Mouse (Mus musculus) kidney, embryonic 16.5 days (tissue): ENCODE results near the gene Cers6. TPM values are rescaled to one million over a fixed set of nuclear protein-coding genes. Genes with fewer than 3 reads are reported as not detected.
A peak's percentile ranks its signal among the peaks of the same experiment; 100 is the strongest.

Experiments used
- ATAC-seq: fragments of 200-750 bp; cut with Nextera tagmentation; 2 replicates; pipeline ENCODE4 v1.8.0; 2017; ENCODE audit warnings: moderate TSS enrichment; ENCODE audit not compliant: low FRiP score, low TSS enrichment
- H3K27ac ChIP-seq: fragments of 300-500 bp; sonication (generic); 2 replicates; pipeline ENCODE4 v1.5.1; 2014; ENCODE audit warnings: low read length
- H3K27me3 ChIP-seq: fragments of 300-500 bp; sonication (generic); 2 replicates; pipeline ENCODE4 v1.6.1; 2014; ENCODE audit warnings: low read length, control low read depth, mixed read lengths; ENCODE audit not compliant: insufficient read depth
- H3K36me3 ChIP-seq: fragments of 300-500 bp; sonication (generic); 2 replicates; pipeline ENCODE4 v1.6.1; 2014; ENCODE audit warnings: low read length, control low read depth, mixed read lengths; ENCODE audit not compliant: insufficient read depth
- H3K4me1 ChIP-seq: fragments of 300-500 bp; sonication (generic); 2 replicates; pipeline ENCODE4 v1.6.1; 2014; ENCODE audit warnings: low read length, control low read depth, mixed read lengths; ENCODE audit not compliant: insufficient read depth
- H3K4me2 ChIP-seq: fragments of 300-500 bp; sonication (generic); replicated peaks from 2 replicates; pipeline ENCODE4 v1.6.1; 2014; ENCODE audit warnings: low read depth, low read length
- H3K4me3 ChIP-seq: fragments of 300-500 bp; sonication (generic); 2 replicates; pipeline ENCODE4 v1.5.1; 2014; ENCODE audit warnings: mild to moderate bottlenecking, low read length
- H3K9ac ChIP-seq: fragments of 300-500 bp; sonication (generic); replicated peaks from 2 replicates; pipeline ENCODE4 v1.6.1; 2014; ENCODE audit warnings: low read length
- H3K9me3 ChIP-seq: fragments of 300-500 bp; sonication (generic); 2 replicates; pipeline ENCODE4 v1.6.1; 2016; ENCODE audit warnings: low read length, control low read depth
- WGBS: fragments of 180-500 bp; shearing (Covaris S2); extraction: QIAGEN DNeasy Blood & Tissue Kit; methylation state at CpG from one replicate; pipeline ENCODE4 v1.1.7; 2014; 5-methylcytosine and 5-hydroxymethylcytosine counted together
- polyA plus RNA-seq: library from polyadenylated mRNA; unstranded; fragments of >200 nt; fragmentation: Nextera tagmentation; extraction: Ambion mirVana; gene quantifications from 2 replicates; pipeline ENCODE4 v1.2.1, GENCODE M21; 2015

Cers6 gene
- polyA plus RNA-seq, 1 experiment from 2014 or later = 29.2 TPM

DNA sequence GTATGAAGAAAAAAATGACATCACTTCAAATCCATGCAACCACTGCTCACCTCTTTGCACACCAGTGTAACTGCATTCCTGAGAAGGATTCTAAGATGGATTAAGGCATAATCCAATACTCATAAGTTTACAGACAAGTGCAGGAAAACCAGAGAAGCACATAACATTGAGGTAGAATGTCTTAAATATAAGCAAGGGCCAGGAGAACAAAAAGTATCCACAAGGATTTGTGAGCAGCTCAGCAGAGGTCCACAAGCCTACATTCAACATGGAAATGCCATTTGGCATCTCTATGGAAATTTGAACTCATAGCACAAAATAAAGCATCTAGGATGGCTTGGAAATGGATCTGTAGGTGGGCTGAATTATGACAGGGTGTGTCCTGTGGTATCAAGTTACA, 234.6 kb downstream of the Cers6 start:
- Histone ChIP-seq H3K9ac (no peak overlapping the region), H3K4me2 (no peak overlapping the region), H3K36me3 (no peaks in the 10 kb centered on the region), H3K9me3 (no peaks in the 10 kb centered on the region), H3K27ac (no peak overlapping the region), H3K27me3 (no peaks in the 10 kb centered on the region), H3K4me1 (no peaks in the 10 kb centered on the region), H3K4me3 (no peak overlapping the region)
- no peak for ATAC-seq

DNA sequence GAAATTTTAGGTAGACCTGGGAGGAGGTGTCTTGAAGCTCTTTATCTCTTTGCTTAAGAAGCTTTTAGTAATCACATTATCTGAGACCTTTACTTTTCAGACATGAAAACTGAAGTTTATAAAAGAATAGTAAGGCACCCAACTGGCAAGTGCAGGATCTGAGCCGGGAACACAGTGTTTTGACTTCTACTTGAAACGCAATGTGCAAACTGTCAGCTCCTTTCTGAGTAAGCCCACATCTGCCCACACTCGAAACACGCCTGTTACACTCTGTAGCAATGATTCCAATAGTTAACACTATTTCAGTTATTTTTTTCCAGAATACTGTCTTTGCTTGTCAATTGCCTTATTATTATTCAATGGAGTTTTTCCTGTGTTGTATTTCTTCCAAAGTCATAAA, 235.6 kb downstream of the Cers6 start:
- Histone ChIP-seq H3K4me2 (no peak overlapping the region), H3K4me3 (no peak overlapping the region), H3K27ac (no peak overlapping the region), H3K9me3 (no peaks in the 10 kb centered on the region), H3K4me1 (no peaks in the 10 kb centered on the region), H3K27me3 (no peaks in the 10 kb centered on the region), H3K36me3 (no peaks in the 10 kb centered on the region), H3K9ac (no peak overlapping the region)
- 92% methylated on average over 4 of the region's 4 CpGs for WGBS
- no peak for ATAC-seq

GRCm38 (mm10) chr2:69097526-69097925, 236.3 kb downstream of the Cers6 start:
- Histone ChIP-seq H3K9ac (no peak overlapping the region), H3K9me3 (no peaks in the 10 kb centered on the region), H3K36me3 (no peaks in the 10 kb centered on the region), H3K27ac (no peak overlapping the region), H3K27me3 (no peaks in the 10 kb centered on the region), H3K4me3 (no peak overlapping the region), H3K4me1 (no peaks in the 10 kb centered on the region), H3K4me2 (no peak overlapping the region)
- 82% methylated on average over 2 of the region's 2 CpGs for WGBS
- ATAC-seq = no peak

DNA sequence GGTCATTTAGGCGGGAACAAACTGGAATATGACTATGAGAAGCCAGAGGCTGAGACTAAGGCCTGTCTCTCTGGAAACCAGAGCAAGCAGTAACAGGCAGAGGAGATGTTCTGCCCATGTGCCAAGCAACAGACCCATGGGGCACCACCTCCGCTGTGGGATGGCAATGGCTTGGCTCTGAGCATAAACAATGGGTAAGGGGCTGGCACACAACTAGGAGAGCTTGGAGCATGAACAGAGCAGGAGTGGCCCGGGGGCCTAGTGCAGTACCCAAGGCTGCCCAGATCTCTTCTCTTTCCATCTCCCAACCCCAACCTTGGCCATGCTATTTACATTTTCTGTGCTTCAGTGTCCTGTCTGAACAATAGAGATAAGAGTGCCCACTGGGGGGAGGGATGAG, 237.5 kb downstream of the Cers6 start:
- Histone ChIP-seq H3K9ac (no peak overlapping the region), H3K4me3 (no peak overlapping the region), H3K9me3 (no peaks in the 10 kb centered on the region), H3K4me2 (no peak overlapping the region), H3K4me1 (no peaks in the 10 kb centered on the region), H3K36me3 (no peaks in the 10 kb centered on the region), H3K27me3 (no peaks in the 10 kb centered on the region), H3K27ac (no peak overlapping the region)
- ATAC-seq = no peak
- 93% methylated on average over 3 of the region's 3 CpGs for WGBS

DNA sequence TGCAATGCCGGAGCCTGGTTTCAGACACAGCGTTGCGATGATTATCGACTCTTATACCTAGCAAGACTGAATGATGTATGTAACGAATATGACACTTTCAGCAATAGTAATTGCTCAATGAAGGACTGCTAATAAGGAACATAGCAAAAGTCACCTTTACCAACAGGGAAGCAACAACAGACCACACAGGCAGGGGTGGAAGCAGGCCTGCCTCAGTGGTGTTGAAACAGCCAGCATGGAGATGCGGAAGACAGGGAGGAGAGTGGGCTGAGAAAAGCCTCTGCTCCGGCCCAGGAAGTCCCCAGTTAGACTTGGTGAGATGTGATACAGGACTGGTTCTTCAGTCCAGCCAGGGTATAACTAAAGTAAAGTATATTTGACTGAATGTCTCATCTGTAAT, 237.9 kb downstream of the Cers6 start:
- H3K4me2 ChIP-seq = no peak overlapping the region
- H3K4me1 ChIP-seq = no peaks in the 10 kb centered on the region
- H3K27me3 ChIP-seq = no peaks in the 10 kb centered on the region
- no peaks in the 10 kb centered on the region for H3K36me3 ChIP-seq
- no peaks in the 10 kb centered on the region for H3K9me3 ChIP-seq
- no peak for ATAC-seq
- H3K4me3 ChIP-seq = no peak overlapping the region
- 95% methylated on average over 7 of the region's 7 CpGs for whole genome bisulfite sequencing
- H3K9ac ChIP-seq = no peak overlapping the region
- H3K27ac ChIP-seq = no peak overlapping the region

DNA sequence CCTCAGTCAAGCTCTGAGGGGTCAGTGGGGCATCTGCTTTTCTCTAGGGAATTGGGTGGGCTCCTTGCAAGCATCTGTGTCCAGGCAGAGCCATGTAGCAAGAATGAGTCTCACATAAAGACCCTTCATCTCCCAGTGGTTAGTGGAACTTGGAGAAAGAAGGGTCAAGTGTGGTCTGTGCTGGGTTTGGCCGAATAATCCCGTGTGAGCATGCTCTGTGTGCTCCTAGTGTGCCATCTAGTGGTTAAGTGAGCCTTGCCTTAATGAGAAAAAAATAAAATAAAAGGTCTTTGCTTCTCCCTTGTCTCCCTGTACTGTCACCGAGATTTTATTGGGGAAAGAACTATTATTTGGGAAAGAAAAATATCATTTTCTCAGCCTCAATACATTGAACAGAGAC, 239.5 kb downstream of the Cers6 start:
- no peak overlapping the region for H3K27ac ChIP-seq
- H3K9me3 ChIP-seq = no peaks in the 10 kb centered on the region
- no peak; the same call in 1 of the 2 replicates for ATAC-seq
- H3K36me3 ChIP-seq = no peaks in the 10 kb centered on the region
- no peaks in the 10 kb centered on the region for H3K27me3 ChIP-seq
- H3K4me2 ChIP-seq = no peak overlapping the region
- no peak overlapping the region for H3K9ac ChIP-seq
- H3K4me1 ChIP-seq = no peaks in the 10 kb centered on the region
- H3K4me3 ChIP-seq = no peak overlapping the region
- WGBS = 17% methylated on average over 3 of the region's 3 CpGs

GRCm38 (mm10) chr2:69103526-69103925, 242.3 kb downstream of the Cers6 start:
- Histone ChIP-seq H3K27ac (no peak overlapping the region), H3K36me3 (no peaks in the 10 kb centered on the region), H3K4me2 (no peak overlapping the region), H3K4me3 (no peak overlapping the region), H3K4me1 (no peaks in the 10 kb centered on the region), H3K9me3 (no peaks in the 10 kb centered on the region), H3K9ac (no peak overlapping the region), H3K27me3 (no peaks in the 10 kb centered on the region)
- WGBS = 76% methylated on average over 3 of the region's 3 CpGs
- ATAC-seq = no peak

GRCm38 (mm10) chr2:69104511-69105145, 243.4 kb downstream of the Cers6 start:
- WGBS = 39% methylated on average over 10 of the region's 10 CpGs
- Histone ChIP-seq H3K27ac (no peak overlapping the region), H3K4me1 (peaks cover 6% of the 10 kb centered on the region; the same call in 1 of the 2 replicates), H3K4me2 (no peak overlapping the region), H3K4me3 (no peak overlapping the region), H3K36me3 (no peaks in the 10 kb centered on the region), H3K27me3 (no peaks in the 10 kb centered on the region), H3K9me3 (no peaks in the 10 kb centered on the region), H3K9ac (no peak overlapping the region)
- peak; percentile 39; the same call in 1 of the 2 replicates for ATAC-seq

DNA sequence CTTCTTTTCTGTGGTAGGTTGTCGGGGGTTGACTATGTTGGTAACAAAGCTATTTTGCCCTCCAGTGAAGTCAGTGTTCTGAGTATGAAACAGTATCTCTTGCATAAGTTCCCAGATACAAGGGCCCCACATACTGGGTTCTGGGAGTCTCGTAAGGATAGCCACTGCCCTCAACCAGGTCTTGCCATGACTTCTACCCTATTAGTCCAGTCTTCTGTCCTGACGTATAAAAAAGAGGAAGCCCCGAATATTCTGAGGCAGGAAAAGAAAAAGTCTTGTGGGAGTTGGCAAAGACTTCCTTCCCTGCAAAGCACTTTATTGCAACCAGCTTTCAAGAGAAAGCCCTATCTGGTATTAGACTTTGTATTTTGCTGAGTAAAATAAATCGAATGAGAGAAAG, 248.0 kb downstream of the Cers6 start:
- Histone ChIP-seq H3K27me3 (no peaks in the 10 kb centered on the region), H3K4me1 (peaks cover 6% of the 10 kb centered on the region; the same call in 1 of the 2 replicates), H3K9ac (no peak overlapping the region), H3K27ac (peak overlapping the region; percentile 31; the same call in 1 of the 2 replicates), H3K9me3 (no peaks in the 10 kb centered on the region), H3K4me3 (no peak overlapping the region), H3K4me2 (no peak overlapping the region), H3K36me3 (0 out of 2 replicates have a peak, but pooled peaks cover 3% of the 10 kb centered on the region)
- ATAC-seq = no peak
- WGBS = 55% methylated on average over 5 of the region's 5 CpGs

DNA sequence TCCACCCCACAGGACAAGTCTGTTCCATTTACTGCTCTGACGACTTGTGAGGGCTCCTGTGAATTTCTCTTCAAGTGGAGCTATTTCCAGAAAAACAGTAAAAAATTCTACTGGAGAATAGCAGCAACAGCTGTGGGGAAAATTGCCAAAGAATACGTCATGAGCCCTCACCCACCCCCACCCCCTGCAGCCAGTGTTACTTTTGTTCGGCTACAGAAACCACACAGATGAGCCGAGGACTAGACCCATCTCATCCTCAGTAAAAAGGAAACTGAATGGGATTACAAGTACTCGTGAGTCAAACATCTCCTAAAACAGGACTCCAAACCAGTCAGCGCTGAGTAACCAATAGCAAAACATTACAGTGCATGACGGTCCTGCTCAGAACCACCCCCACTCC, 248.5 kb downstream of the Cers6 start:
- 58% methylated on average over 7 of the region's 7 CpGs for WGBS
- no peaks in the 10 kb centered on the region for H3K9me3 ChIP-seq
- no peak overlapping the region for H3K9ac ChIP-seq
- peaks cover 6% of the 10 kb centered on the region; the same call in 1 of the 2 replicates for H3K4me1 ChIP-seq
- no peak overlapping the region for H3K4me3 ChIP-seq
- H3K27ac ChIP-seq = no peak overlapping the region; the same call in 1 of the 2 replicates
- H3K36me3 ChIP-seq = 0 out of 2 replicates have a peak, but pooled peaks cover 3% of the 10 kb centered on the region
- no peaks in the 10 kb centered on the region for H3K27me3 ChIP-seq
- no peak for ATAC-seq
- H3K4me2 ChIP-seq = no peak overlapping the region
